Mouse (Mus musculus) embryo, embryonic 10.5 days (tissue): Measurements from ENCODE around the gene Hormad2.

Experiments used
- DNase-seq: peaks from one replicate; pipeline ENCODE4 v3.0.0-alpha.2; 2015; ENCODE audit warnings: low spot score

The Hormad2 gene

GRCm38 (mm10) chr11:4440978-4441377 lies at the start of gene Hormad2:
Gene Hormad2 (minus strand): TSS chr11:4441105.
- DNase-seq = peak; percentile 26

GRCm38 (mm10) chr11:4489207-4489606 lies 48.3 kb upstream of the Hormad2 start:
- DNase-seq = no peak

GRCm38 (mm10) chr11:4488798-4489197 lies 47.9 kb upstream of the Hormad2 start:
- no peak for DNase-seq

GRCm38 (mm10) chr11:4488367-4488766 lies 47.5 kb upstream of the Hormad2 start:
- no peak for DNase-seq

- DNase-seq = no peak
Measured at GRCm38 (mm10) chr11:4487401-4487965, 46.6 kb upstream of the Hormad2 start.

GRCm38 (mm10) chr11:4484541-4484940 lies 43.6 kb upstream of the Hormad2 start:
- no peak for DNase-seq

- no peak for DNase-seq
Measured at GRCm38 (mm10) chr11:4482641-4483040, 41.7 kb upstream of the Hormad2 start.

- no peak for DNase-seq
Measured at GRCm38 (mm10) chr11:4476184-4476697, 35.3 kb upstream of the Hormad2 start.

- no peak for DNase-seq
Measured at GRCm38 (mm10) chr11:4472464-4473179, 31.7 kb upstream of the Hormad2 start.

GRCm38 (mm10) chr11:4471734-4472133 lies 30.8 kb upstream of the Hormad2 start:
- no peak for DNase-seq

GRCm38 (mm10) chr11:4471251-4471650 lies 30.3 kb upstream of the Hormad2 start:
- DNase-seq = no peak

- DNase-seq = no peak
Measured at GRCm38 (mm10) chr11:4469091-4469490, 28.2 kb upstream of the Hormad2 start.

- no peak for DNase-seq
Measured at GRCm38 (mm10) chr11:4467436-4467835, 26.5 kb upstream of the Hormad2 start.

- no peak for DNase-seq
Measured at GRCm38 (mm10) chr11:4466191-4466590, 25.3 kb upstream of the Hormad2 start.

GRCm38 (mm10) chr11:4464616-4465015 lies 23.7 kb upstream of the Hormad2 start:
- DNase-seq = no peak

- DNase-seq = no peak
Measured at GRCm38 (mm10) chr11:4464186-4464585, 23.3 kb upstream of the Hormad2 start.

GRCm38 (mm10) chr11:4462868-4463267 lies 22.0 kb upstream of the Hormad2 start:
- no peak for DNase-seq

GRCm38 (mm10) chr11:4461154-4461553 lies 20.2 kb upstream of the Hormad2 start:
- peak; percentile 67 for DNase-seq

- no peak for DNase-seq
Measured at GRCm38 (mm10) chr11:4460615-4461014, 19.7 kb upstream of the Hormad2 start.

GRCm38 (mm10) chr11:4454895-4455535 lies 14.1 kb upstream of the Hormad2 start:
- DNase-seq = no peak

GRCm38 (mm10) chr11:4452467-4453184 lies 11.7 kb upstream of the Hormad2 start:
- no peak for DNase-seq

GRCm38 (mm10) chr11:4451116-4451515 lies 10.2 kb upstream of the Hormad2 start:
- peak; percentile 84 for DNase-seq
